Mouse (Mus musculus) kidney, postnatal 0 days (tissue): ENCODE results near the gene Cmtm8. TPM values are rescaled to one million over a fixed set of nuclear protein-coding genes. Genes with fewer than 3 reads are reported as not detected.
A peak's percentile ranks its signal among the peaks of the same experiment; 100 is the strongest.

Experiments
- ATAC-seq: fragments of 200-750 bp; cut with Nextera tagmentation; replicated peaks from 2 replicates; pipeline ENCODE4 v1.8.0; 2017; ENCODE audit warnings: low read depth, moderate number of reproducible peaks, moderate TSS enrichment, moderate library complexity; ENCODE audit not compliant: low FRiP score
- DNase-seq: peaks from one replicate; pipeline ENCODE4 v3.0.0-alpha.2; 2016; ENCODE audit warnings: low spot score
- H3K27ac ChIP-seq: fragments of 300-500 bp; sonication (generic); 2 replicates; pipeline ENCODE4 v1.5.1; 2014; ENCODE audit warnings: mild to moderate bottlenecking
- H3K27me3 ChIP-seq: fragments of 300-500 bp; sonication (generic); 2 replicates; pipeline ENCODE4 v1.6.1; 2014; ENCODE audit warnings: low read length, mixed read lengths; ENCODE audit not compliant: insufficient read depth
- H3K36me3 ChIP-seq: fragments of 300-500 bp; sonication (generic); 2 replicates; pipeline ENCODE4 v1.6.1; 2014; ENCODE audit warnings: low read length, mixed read lengths; ENCODE audit not compliant: insufficient read depth
- H3K4me1 ChIP-seq: fragments of 300-500 bp; sonication (generic); replicated peaks from 2 replicates; pipeline ENCODE4 v1.6.1; 2014; ENCODE audit warnings: antibody characterized with exemption, low read length, mixed read lengths; ENCODE audit not compliant: insufficient read depth
- H3K4me2 ChIP-seq: fragments of 300-500 bp; sonication (generic); 2 replicates; pipeline ENCODE4 v1.6.1; 2014; ENCODE audit warnings: mild to moderate bottlenecking, low read length, moderate library complexity, mixed read lengths
- H3K4me3 ChIP-seq: fragments of 300-500 bp; sonication (generic); replicated peaks from 2 replicates; pipeline ENCODE4 v1.5.1; 2014; ENCODE audit warnings: low read depth, low read length
- H3K9ac ChIP-seq: fragments of 300-500 bp; sonication (generic); 2 replicates; pipeline ENCODE4 v1.6.1; 2014; ENCODE audit warnings: low read depth, low read length
- H3K9me3 ChIP-seq: fragments of 300-500 bp; sonication (generic); replicated peaks from 2 replicates; pipeline ENCODE4 v1.6.1; 2016; ENCODE audit warnings: low read length, inconsistent platforms, mixed read lengths
- CTCF ChIP-seq: IDR thresholded peaks from 2 replicates; pipeline ENCODE4 v1.5.1; 2016; ENCODE audit warnings: antibody characterized with exemption, low read depth, mild to moderate bottlenecking, moderate library complexity
- WGBS: fragments of 180-500 bp; shearing (Covaris S2); extraction: QIAGEN DNeasy Blood & Tissue Kit; methylation state at CpG from one replicate; pipeline ENCODE4 v1.1.7; 2014; 5-methylcytosine and 5-hydroxymethylcytosine counted together
- polyA plus RNA-seq: library from polyadenylated mRNA; unstranded; fragments of >200 nt; fragmentation: Nextera tagmentation; extraction: Ambion mirVana; gene quantifications from 2 replicates; pipeline ENCODE4 v1.2.1, GENCODE M21; 2015

Gene Cmtm8
- polyA plus RNA-seq, 1 experiment from 2014 or later, result 54.6 TPM

DNA sequence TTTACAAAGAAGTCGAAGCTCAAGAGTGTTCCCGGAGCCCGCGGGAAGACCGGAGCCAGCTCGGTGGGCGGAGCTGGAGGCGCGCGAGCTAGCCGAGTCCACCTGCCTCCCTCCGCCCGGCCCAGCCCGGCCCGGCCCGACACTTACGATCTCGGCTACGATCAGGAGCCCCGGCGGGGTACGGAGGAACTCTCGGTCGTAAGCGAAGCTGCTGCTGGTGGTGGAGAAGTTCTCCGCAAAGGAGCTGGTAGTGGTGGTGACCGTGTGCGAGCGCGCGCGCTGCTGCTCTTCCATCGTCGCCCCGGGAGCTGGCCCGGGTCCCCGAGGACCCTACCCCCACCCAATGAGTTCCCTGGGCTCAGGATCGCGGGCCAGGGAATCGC, 331 bp downstream of the Cmtm8 start:
- DNase-seq (peak; percentile 37), ATAC-seq (peak; percentile 67)
- no peaks in the 10 kb centered on the region for H3K36me3 ChIP-seq
- H3K9ac ChIP-seq, result peak overlapping the region; percentile 81
- H3K27me3 ChIP-seq, result no peaks in the 10 kb centered on the region
- WGBS, result 2% methylated on average over 35 of the region's 40 CpGs
- no peak for TF ChIP-seq CTCF
- no peaks in the 10 kb centered on the region for H3K9me3 ChIP-seq
- peak overlapping the region; percentile 90 for H3K27ac ChIP-seq
- H3K4me2 ChIP-seq, result peak overlapping the region; percentile 98
- 0 out of 2 replicates have a peak, but pooled peaks cover 6% of the 10 kb centered on the region for H3K4me1 ChIP-seq
- peak overlapping the region; percentile 75 for H3K4me3 ChIP-seq

DNA sequence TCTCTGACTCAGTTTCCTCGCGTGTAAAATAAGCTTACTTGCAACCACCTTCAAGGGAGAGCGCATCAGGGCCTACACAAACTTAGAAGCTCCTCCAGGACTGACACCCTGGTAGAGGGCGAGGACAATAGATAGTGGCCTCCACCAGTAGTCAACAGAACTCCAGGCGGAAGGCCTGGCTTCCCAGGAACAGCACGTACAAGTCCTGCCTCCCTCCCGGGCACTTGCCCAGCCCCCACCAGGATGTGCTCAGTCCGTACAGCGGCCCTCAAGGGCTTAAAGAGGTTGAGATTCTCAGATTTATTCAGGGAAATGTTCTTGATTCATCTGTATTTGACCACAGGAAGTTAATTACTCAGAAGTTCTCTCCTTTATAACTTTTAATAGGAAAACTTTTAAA, 1.1 kb downstream of the Cmtm8 start:
- H3K27me3 ChIP-seq, result no peaks in the 10 kb centered on the region
- WGBS, result 47% methylated on average over 9 of the region's 9 CpGs
- H3K27ac ChIP-seq, result no peak overlapping the region; the same call in 1 of the 2 replicates
- H3K4me3 ChIP-seq, result peak overlapping the region; percentile 75
- H3K4me2 ChIP-seq, result peak overlapping the region; percentile 98
- H3K36me3 ChIP-seq, result no peaks in the 10 kb centered on the region
- H3K4me1 ChIP-seq, result 0 out of 2 replicates have a peak, but pooled peaks cover 6% of the 10 kb centered on the region
- DNase-seq, result no peak
- TF ChIP-seq CTCF, result no peak
- no peak for ATAC-seq
- no peaks in the 10 kb centered on the region for H3K9me3 ChIP-seq
- H3K9ac ChIP-seq, result 0 out of 2 replicates have a peak overlapping the region, but pooled peaks have one; percentile 81

DNA sequence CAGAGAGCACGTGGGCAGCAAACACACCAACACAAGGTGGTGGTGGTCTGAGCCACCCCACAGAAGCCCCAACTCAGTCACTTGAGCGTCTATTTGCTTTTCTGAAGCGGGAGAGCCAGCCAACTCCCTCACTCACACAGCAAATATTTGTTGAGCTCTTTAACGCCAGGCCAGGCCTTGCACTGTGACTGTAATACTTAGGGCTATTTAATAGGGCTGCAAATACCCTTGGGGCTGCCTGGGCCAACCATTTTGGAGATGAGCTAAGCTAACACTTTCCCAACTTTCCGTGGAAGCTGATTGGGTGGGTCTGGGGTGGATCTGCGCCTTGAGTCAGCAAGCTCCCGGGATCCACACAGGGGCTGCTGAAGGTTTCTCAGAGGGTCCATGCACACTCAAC, 1.7 kb downstream of the Cmtm8 start:
- no peak for TF ChIP-seq CTCF
- 70% methylated on average over 7 of the region's 7 CpGs for WGBS
- Histone ChIP-seq H3K9me3 (no peaks in the 10 kb centered on the region), H3K4me3 (no peak overlapping the region), H3K27ac (no peak overlapping the region), H3K36me3 (no peaks in the 10 kb centered on the region), H3K4me1 (0 out of 2 replicates have a peak, but pooled peaks cover 6% of the 10 kb centered on the region), H3K9ac (no peak overlapping the region), H3K27me3 (no peaks in the 10 kb centered on the region), H3K4me2 (peak overlapping the region; percentile 98; the same call in 1 of the 2 replicates)
- DNase-seq (no peak), ATAC-seq (no peak)

DNA sequence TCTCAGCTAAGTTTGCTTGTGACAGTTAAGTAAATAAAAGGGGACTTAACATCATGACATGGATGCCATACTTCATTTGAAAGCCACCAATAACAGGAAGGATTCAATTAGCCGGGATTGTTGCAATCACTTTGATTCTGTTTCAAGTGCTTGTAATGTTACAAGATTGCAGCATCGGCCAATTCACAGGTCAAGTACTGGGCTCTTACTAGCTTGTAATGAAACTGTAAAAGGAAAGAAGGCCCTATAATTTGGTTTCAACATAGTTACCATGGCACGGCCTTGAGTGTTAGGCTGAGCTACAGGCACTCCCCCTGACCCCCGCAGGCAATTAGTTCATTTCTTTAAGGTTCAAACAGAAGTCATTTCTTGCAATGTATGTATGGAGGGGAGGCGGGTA, 5.1 kb downstream of the Cmtm8 start:
- Histone ChIP-seq H3K27ac (no peak overlapping the region), H3K4me2 (no peak overlapping the region), H3K27me3 (no peaks in the 10 kb centered on the region), H3K4me1 (0 out of 2 replicates have a peak, but pooled peaks cover 6% of the 10 kb centered on the region), H3K9me3 (no peaks in the 10 kb centered on the region), H3K9ac (no peak overlapping the region), H3K4me3 (no peak overlapping the region), H3K36me3 (no peaks in the 10 kb centered on the region)
- ATAC-seq (no peak), DNase-seq (no peak)
- TF ChIP-seq CTCF, result no peak
- 72% methylated on average over 5 of the region's 5 CpGs for WGBS

DNA sequence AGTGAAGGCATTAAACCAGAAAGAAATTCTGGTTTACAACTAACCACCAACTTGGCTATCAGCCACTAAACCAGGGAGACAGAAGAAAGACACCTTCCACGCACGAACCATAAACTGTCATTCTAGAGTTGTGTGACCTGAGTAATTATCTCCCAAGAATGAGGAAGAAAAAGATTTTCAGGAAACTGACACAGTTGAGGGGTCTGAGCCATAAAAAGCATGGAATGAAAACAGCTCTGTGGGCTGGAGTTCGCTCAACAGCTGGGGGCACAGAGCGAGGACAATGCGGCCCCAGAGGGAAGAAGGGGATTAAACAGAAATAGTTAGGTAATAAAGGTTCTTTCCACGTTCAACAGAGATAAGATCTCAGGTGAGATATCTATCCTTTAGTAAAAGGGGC, 12.4 kb downstream of the Cmtm8 start:
- H3K27me3 ChIP-seq, result no peaks in the 10 kb centered on the region
- no peak overlapping the region for H3K9ac ChIP-seq
- DNase-seq (peak; percentile 32), ATAC-seq (no peak)
- WGBS, result 15% methylated on average over 6 of the region's 6 CpGs
- TF ChIP-seq CTCF, result no peak
- no peaks in the 10 kb centered on the region for H3K36me3 ChIP-seq
- peak overlapping the region; percentile 10; the same call in 1 of the 2 replicates for H3K4me2 ChIP-seq
- H3K9me3 ChIP-seq, result no peaks in the 10 kb centered on the region
- H3K4me3 ChIP-seq, result no peak overlapping the region
- H3K27ac ChIP-seq, result no peak overlapping the region
- H3K4me1 ChIP-seq, result peaks cover 10% of the 10 kb centered on the region; the same call in 1 of the 2 replicates

DNA sequence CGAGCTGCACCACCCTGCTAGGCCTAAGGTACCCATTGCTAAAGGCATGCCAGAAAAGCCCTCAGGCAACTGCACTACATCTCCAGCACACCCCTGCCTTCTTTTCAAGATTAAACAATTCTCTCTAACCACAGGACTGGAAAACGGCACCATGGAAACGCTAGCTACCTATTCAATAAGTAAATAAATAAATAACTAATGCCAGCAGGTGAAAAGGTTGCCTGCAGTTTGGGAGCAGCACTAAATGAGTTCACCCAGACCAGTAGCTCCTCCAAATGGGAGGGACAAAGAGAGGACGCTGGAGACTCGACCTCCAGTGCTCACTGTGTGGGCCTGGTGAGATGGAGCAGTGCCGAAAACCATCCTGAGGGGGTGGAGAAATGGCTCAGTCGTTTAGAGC, 13.6 kb downstream of the Cmtm8 start:
- no peak for ATAC-seq

DNA sequence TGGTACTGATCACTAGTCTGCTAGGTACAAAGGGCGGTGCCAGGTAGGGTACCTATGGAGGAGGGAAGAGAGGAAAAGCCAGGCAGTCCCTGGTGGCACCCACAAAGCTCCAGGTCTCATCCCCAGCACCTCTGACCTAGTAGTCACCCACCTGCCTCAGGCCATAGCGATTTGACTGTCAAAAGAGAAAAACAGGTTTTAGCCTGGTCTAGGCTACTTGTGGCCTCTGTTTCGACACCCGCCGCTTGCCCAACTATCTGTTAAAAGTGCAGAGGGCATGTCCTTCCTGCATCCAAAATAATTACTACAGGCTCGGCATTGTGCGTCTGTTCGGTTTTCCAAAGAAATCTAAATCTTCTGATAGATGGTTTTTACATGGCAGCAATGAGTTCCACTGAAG, 14.3 kb downstream of the Cmtm8 start:
- no peak overlapping the region for H3K4me2 ChIP-seq
- H3K27me3 ChIP-seq, result no peaks in the 10 kb centered on the region
- no peak for ATAC-seq
- no peak overlapping the region for H3K4me3 ChIP-seq
- H3K36me3 ChIP-seq, result no peaks in the 10 kb centered on the region
- no peaks in the 10 kb centered on the region for H3K9me3 ChIP-seq
- H3K4me1 ChIP-seq, result peaks cover 10% of the 10 kb centered on the region; the same call in 1 of the 2 replicates
- no peak overlapping the region for H3K27ac ChIP-seq
- WGBS, result 86% methylated on average over 8 of the region's 8 CpGs
- H3K9ac ChIP-seq, result no peak overlapping the region
- TF ChIP-seq CTCF, result no peak
- DNase-seq, result no peak

More for the DNA sequence above, 13.6 kb downstream of the Cmtm8 start:
- WGBS, result 40% methylated on average over 7 of the region's 7 CpGs
- Histone ChIP-seq H3K4me2 (no peak overlapping the region), H3K4me1 (peaks cover 10% of the 10 kb centered on the region; the same call in 1 of the 2 replicates), H3K27me3 (no peaks in the 10 kb centered on the region), H3K9me3 (no peaks in the 10 kb centered on the region), H3K4me3 (no peak overlapping the region), H3K9ac (no peak overlapping the region), H3K36me3 (no peaks in the 10 kb centered on the region), H3K27ac (no peak overlapping the region)
- no peak for DNase-seq
- no peak for TF ChIP-seq CTCF
